Mouse (Mus musculus) NIH3T3 (cell line): ENCODE measurements around the gene Rhoj.
"Not testable (repeated sequence)": the region's sequence is repeated elsewhere in the genome, so short reads cannot be mapped to it uniquely, and the experiment has no call there.

ENCODE experiments used
- DNase-seq: peaks from one replicate; pipeline ENCODE4 v3.0.0-alpha.2; 2012; ENCODE audit warnings: low read depth

Gene Rhoj

GRCm38 (mm10) chr12:75394011-75394773 lies 86.1 kb downstream of the Rhoj start:
- no peak for DNase-seq

DNA sequence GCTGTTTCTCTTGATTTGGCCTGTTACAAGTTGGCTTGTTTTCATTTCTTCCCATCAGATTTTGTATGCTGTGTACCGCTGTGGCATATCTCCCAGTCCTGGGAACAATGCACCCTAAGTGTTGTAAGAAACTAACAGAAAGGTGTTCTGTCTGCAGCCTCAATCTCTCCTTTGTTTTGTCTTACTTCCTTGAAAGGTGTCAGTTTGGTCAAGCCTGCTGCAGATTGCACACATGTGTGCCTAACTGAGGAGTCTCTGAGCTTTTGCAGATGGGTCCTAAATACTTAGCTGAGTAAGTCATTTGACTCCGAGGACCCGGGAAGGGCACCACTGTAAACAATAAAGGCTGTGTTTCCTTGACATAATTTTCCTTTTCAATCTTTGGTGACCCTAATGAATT lies 88.5 kb downstream of the Rhoj start:
- DNase-seq, result no peak

GRCm38 (mm10) chr12:75397077-75397476 lies 89.0 kb downstream of the Rhoj start:
- DNase-seq, result no peak

DNA sequence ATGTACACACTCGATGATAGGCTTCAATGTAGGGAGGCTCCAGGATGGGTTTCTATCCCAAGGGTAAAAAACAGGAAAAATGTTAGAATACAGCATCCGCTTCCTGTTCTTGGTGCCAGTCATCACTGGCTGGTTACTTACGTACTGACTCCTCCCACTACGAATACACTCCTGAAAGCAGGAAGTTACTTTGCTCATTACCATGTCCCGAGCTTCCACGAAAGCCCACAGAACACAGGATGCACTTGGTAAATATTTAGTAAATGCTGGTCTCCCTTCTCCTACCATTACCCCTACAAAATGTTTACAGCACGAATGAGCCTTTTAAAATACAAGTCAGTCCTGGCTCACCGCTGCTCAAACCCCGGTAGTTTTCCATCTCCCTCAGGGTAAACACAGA lies 104.8 kb downstream of the Rhoj start:
- no peak for DNase-seq

DNA sequence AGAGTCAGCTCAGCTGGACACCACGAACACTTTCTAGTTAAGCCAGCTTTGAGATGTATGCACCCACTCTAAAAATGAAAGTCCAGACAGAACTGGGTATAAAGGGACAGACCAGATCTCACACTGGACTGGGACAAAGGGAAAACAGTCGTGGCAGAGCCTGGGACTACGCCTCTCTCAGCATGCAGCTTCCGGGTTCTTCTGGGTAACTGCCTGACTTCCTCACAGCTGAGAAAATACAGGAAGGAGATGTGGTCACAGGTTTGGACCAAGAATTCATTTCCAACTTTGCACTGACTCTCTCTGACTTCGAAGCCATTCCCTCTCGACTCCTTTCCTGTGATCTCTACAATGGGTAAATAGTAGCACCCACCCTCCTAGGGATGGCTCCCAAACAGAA lies 106.9 kb downstream of the Rhoj start:
- DNase-seq, result no peak

DNA sequence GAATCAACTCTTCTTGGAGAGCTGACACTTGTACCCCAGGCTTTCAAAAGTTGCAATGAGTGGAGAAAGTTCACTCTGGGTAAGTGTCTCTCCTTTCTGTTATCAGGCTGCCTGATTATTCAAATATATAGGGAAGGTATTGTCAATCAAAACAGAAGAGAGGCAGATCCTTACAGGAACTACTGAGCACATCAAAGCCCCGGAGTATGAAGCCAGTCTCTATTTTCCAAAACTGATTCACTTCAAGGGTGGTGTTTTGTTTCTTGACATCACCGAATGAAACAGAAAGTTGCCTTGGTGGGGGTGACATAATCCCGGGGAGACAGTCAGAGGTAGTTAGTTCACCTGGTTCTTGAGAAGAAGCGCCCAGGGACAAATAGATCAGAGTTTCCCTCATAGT lies 108.6 kb downstream of the Rhoj start, which contains the start of gene Gphb5:
Gene Gphb5 (minus strand): TSS at position 101 of the 400 bp plus-strand sequence.
- DNase-seq, result no peak

DNA sequence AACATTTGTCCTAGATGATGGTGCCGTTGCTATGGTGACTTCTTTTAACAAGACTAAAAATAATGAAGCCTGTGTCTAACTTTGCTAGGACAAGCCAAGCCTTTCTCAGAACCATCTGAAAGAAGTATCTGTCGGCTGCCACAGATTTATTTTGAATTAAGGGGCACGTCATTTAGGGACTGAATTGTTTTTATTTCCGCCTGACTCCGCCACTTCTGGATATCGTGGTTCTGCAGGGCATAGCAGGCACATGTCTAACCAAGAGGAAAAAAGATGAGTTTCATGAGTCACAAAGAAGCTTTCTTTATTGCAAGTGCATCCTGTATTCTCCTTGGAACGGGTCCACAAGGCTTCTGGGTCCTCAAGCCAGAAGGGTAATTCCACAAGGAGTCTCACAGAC lies 116.2 kb downstream of the Rhoj start:
- peak; percentile 47 for DNase-seq

GRCm38 (mm10) chr12:75424817-75425216 lies 116.7 kb downstream of the Rhoj start:
- no peak for DNase-seq

GRCm38 (mm10) chr12:75425882-75426281 lies 117.8 kb downstream of the Rhoj start:
- DNase-seq, result no peak

DNA sequence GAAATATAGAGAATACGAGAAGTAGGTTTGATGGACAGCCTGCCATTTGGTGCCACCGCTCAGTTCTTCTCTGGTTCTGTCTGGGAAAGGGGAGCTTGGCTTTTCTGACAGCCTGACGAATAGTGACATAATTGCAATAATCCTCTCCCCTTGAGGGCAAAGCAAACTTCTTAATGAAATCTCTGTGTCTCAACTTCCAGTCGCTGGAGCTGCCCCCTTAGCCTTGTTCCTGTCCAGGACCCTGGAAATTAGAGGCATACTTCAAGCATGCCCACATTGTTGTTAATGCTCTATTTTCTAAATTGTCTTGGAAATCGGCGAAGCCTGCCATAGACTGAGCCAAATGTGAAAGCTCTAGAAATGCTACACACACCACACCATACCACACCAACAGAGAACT lies 120.6 kb downstream of the Rhoj start:
- no peak for DNase-seq

DNA sequence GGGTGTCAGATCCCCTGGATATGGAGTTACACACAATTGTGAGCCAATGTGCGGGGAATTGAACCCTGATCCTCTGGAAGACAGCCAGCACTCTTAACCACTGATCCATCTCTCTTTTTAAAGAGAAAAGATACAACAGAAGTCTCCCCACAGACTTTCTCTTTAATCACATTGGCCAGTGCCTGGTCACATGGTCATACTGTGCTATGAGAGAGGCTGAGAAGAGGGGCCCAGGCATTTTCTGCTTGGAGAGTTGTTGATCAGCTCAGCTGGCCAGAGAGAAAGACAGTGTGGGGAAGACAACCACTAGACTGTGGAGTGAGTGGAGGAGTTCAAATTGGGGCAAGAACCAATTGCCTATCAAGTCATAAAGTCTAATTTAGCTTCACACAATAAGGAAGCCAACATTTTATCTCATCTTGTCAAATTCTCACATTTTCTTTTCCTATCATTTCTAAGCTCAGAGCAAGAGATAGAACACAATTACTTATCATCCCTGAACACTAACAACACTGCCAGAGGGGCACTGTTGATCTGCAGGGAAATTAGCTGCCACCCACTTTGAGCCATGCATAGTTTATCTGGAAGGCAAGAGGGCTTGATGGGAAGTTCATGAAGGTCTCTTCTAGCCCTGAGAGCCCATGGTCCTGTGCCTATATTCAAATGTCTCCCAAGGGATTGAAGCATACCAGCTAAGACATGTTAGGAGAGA lies 121.7 kb downstream of the Rhoj start:
- no peak for DNase-seq

GRCm38 (mm10) chr12:75432400-75432799 lies 124.3 kb downstream of the Rhoj start:
- DNase-seq, result not testable (repeated sequence)

DNA sequence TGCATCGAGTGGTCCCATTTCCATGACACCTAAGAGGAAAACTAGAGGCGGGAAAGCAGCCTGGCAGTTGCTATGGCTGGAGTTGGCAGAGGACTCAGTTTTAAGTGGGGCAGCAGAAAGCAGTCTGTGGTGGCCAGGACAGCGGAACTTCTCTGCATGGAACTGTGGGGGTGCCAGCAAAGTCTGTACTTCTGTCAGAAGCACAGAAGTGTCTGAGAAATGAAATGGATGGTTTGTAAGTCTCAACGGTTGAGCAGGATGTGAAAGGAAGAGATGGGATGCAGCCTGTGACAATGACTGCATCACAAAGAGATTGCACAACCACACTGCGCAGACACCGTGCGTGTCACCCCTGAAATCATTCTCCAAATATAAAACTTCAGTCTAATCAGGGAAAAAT lies 138.1 kb downstream of the Rhoj start:
- no peak for DNase-seq

DNA sequence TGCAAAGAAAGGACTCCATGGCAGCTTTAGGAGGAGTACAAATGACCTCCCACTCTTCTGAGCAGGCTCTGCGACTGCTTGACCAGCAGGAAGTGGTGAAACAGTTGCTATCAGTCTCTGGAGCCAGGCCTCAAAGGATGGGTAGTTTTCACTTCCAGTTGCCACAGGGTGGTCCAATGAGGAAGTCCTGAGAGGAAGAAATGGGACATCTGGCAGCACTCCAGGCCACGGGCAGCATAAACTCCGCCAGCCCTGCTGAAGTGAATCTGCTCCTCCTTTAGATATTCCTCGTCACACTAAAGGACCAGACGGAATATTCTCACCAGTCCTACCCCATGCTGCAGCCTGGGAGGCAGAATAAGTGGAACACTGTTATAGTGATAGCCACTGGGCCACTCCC lies 140.8 kb downstream of the Rhoj start:
- no peak for DNase-seq

DNA sequence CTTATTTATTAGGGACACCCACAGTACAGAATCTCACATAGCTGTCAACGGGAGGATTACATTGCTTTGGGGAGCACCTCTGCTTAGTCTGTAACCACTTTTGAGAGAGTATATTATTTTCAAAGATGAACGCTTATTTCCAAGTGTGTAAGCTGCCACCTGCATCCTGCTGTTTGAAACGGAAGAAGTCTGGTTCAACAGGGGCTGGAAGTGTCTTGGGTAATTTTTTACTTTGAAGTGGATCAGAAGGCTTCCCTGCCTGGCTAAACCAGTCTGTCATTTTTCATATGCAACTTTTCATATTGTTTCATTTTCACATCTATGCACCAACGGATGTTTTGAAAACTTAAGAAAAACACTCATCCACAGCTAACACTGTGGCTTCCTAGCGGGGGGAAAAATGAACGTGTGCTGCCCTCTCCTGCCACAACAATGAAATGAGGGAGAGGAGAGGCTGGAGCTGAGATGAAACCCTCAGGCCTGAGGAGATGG lies 141.4 kb downstream of the Rhoj start:
- DNase-seq, result peak; percentile 45

- DNase-seq, result no peak
Measured at GRCm38 (mm10) chr12:75450011-75450410, 141.9 kb downstream of the Rhoj start.

- DNase-seq, result no peak
Measured at GRCm38 (mm10) chr12:75450592-75450991, 142.5 kb downstream of the Rhoj start.
